Mouse (Mus musculus) brown adipose tissue, adult 24 weeks (tissue): Measurements from ENCODE around the gene Zfp697. TPM values are rescaled to one million over a fixed set of nuclear protein-coding genes. Genes with fewer than 3 reads are reported as not detected.
"Not testable (repeated sequence)": the region's sequence is repeated elsewhere in the genome, so short reads cannot be mapped to it uniquely, and the experiment has no call there.

Experiments used
- H3K27ac ChIP-seq: fragments of 200-500 bp; replicated peaks from 2 replicates; pipeline ENCODE4 v1.5.1; 2012; ENCODE audit warnings: low read depth, mild to moderate bottlenecking, low read length
- H3K4me1 ChIP-seq: fragments of 200-500 bp; 2 replicates; pipeline ENCODE4 v1.6.1; 2012; ENCODE audit warnings: low read length, mixed read lengths; ENCODE audit not compliant: control insufficient read depth, insufficient read depth, insufficient read length
- H3K4me3 ChIP-seq: fragments of 200-500 bp; 2 replicates; pipeline ENCODE4 v1.5.1; 2012; ENCODE audit warnings: low read depth, mild to moderate bottlenecking, low read length, moderate library complexity; ENCODE audit not compliant: insufficient read depth
- polyA plus RNA-seq: library from polyadenylated mRNA; stranded (reverse); fragments of >200 nt; gene quantifications from 2 replicates; pipeline ENCODE4 v1.2.4, GENCODE M21; 2012; ENCODE audit not compliant: missing spikeins, insufficient read depth, insufficient read length

Zfp697 gene
- polyA plus RNA-seq, 1 experiment, result 3.3 TPM

- Histone ChIP-seq H3K4me3 (no peak overlapping the region), H3K4me1 (peaks cover 4% of the 10 kb centered on the region; the same call in 1 of the 2 replicates), H3K27ac (no peak overlapping the region)
Observed at GRCm38 (mm10) chr3:98726281-98726680, 344.0 kb downstream of the Zfp697 start.

- Histone ChIP-seq H3K4me3 (no peak overlapping the region), H3K27ac (no peak overlapping the region), H3K4me1 (no peaks in the 10 kb centered on the region)
Observed at GRCm38 (mm10) chr3:98733724-98734123, 351.5 kb downstream of the Zfp697 start.

GRCm38 (mm10) chr3:98734340-98734739 is 352.1 kb downstream of the Zfp697 start:
- no peaks in the 10 kb centered on the region for H3K4me1 ChIP-seq
- H3K27ac ChIP-seq, result no peak overlapping the region
- H3K4me3 ChIP-seq, result no peak overlapping the region

- not testable (repeated sequence) for H3K4me3 ChIP-seq, H3K27ac ChIP-seq, H3K4me1 ChIP-seq
Observed at GRCm38 (mm10) chr3:98741043-98741442, 358.8 kb downstream of the Zfp697 start.

- no peak overlapping the region for H3K4me3 ChIP-seq
- H3K27ac ChIP-seq, result no peak overlapping the region
- H3K4me1 ChIP-seq, result no peaks in the 10 kb centered on the region
Observed at GRCm38 (mm10) chr3:98752171-98752570, 369.9 kb downstream of the Zfp697 start.

- Histone ChIP-seq H3K27ac (no peak overlapping the region), H3K4me1 (no peaks in the 10 kb centered on the region)
Observed at GRCm38 (mm10) chr3:98756836-98757235, 374.6 kb downstream of the Zfp697 start.

GRCm38 (mm10) chr3:98764155-98764554 is 381.9 kb downstream of the Zfp697 start:
- no peak overlapping the region for H3K4me3 ChIP-seq
- H3K4me1 ChIP-seq, result no peaks in the 10 kb centered on the region
- no peak overlapping the region for H3K27ac ChIP-seq

More at GRCm38 (mm10) chr3:98756836-98757235, 374.6 kb downstream of the Zfp697 start:
- no peak overlapping the region for H3K4me3 ChIP-seq

- no peak overlapping the region for H3K4me3 ChIP-seq
- no peaks in the 10 kb centered on the region for H3K4me1 ChIP-seq
- no peak overlapping the region for H3K27ac ChIP-seq
Observed at GRCm38 (mm10) chr3:98780921-98781320, 398.7 kb downstream of the Zfp697 start.

GRCm38 (mm10) chr3:98782181-98782868 is 400.1 kb downstream of the Zfp697 start:
- Histone ChIP-seq H3K4me1 (no peaks in the 10 kb centered on the region), H3K4me3 (no peak overlapping the region), H3K27ac (no peak overlapping the region)

- no peak overlapping the region for H3K27ac ChIP-seq
- H3K4me3 ChIP-seq, result no peak overlapping the region
- H3K4me1 ChIP-seq, result no peaks in the 10 kb centered on the region
Observed at GRCm38 (mm10) chr3:98786551-98786950, 404.3 kb downstream of the Zfp697 start.

Other genes starting within 250 kb of the Zfp697 start
- not detected in 2 replicates for gene Adam30, start 221.8 kb upstream of the Zfp697 start, polyA plus RNA-seq
- not detected in 2 replicates for gene Reg4, start 160.3 kb upstream of the Zfp697 start, polyA plus RNA-seq
- gene Hmgcs2, start 102.0 kb upstream of the Zfp697 start, polyA plus RNA-seq, result 1.9 and 2.5 TPM in 2 replicates
- 21.5 and 44.2 TPM in 2 replicates for gene Phgdh, start 42.5 kb upstream of the Zfp697 start, polyA plus RNA-seq
- not detected in 2 replicates for gene Gm4450, start 74.7 kb downstream of the Zfp697 start, polyA plus RNA-seq
- not detected in 2 replicates for gene Hsd3b4, start 128.1 kb downstream of the Zfp697 start, polyA plus RNA-seq
- gene Gm10681, start 206.3 kb downstream of the Zfp697 start, polyA plus RNA-seq, result not detected in 2 replicates
- not detected in 2 replicates for gene Hsd3b5, start 247.8 kb downstream of the Zfp697 start, polyA plus RNA-seq